Mouse (Mus musculus): ENCODE results near the gene Acyp2.

Acyp2 gene

GRCm38 (mm10) chr11:30580008-30580407, 69.4 kb downstream of the Acyp2 start:
- DNase-seq (ENCODE audit: low spot score in 2 of 2) = no peak

GRCm38 (mm10) chr11:30578931-30579330, 70.5 kb downstream of the Acyp2 start:
- no peak for DNase-seq (ENCODE audit: low spot score in 2 of 2)

- DNase-seq (ENCODE audit: low spot score in 2 of 2) = no peak
These were observed 76.5 kb downstream of the Acyp2 start for GRCm38 (mm10) chr11:30572790-30573395.

GRCm38 (mm10) chr11:30570568-30570967, 78.8 kb downstream of the Acyp2 start:
- DNase-seq (ENCODE audit: low spot score in 2 of 2) = no peak

- DNase-seq (ENCODE audit: low spot score in 2 of 2) = no peak
These were observed 89.2 kb downstream of the Acyp2 start for GRCm38 (mm10) chr11:30560215-30560614.

GRCm38 (mm10) chr11:30553408-30553807, 96.0 kb downstream of the Acyp2 start:
- no peak for DNase-seq (ENCODE audit: low spot score in 2 of 2)

- no peak for DNase-seq (ENCODE audit: low spot score in 2 of 2)
These were observed 132.3 kb downstream of the Acyp2 start for GRCm38 (mm10) chr11:30517133-30517532.

GRCm38 (mm10) chr11:30508178-30508577, 141.2 kb downstream of the Acyp2 start:
- DNase-seq (ENCODE audit: low spot score in 2 of 2) = no peak

- no peak for DNase-seq (ENCODE audit: low spot score in 2 of 2)
These were observed 150.5 kb downstream of the Acyp2 start for GRCm38 (mm10) chr11:30498738-30499355.

GRCm38 (mm10) chr11:30497151-30497550, 152.2 kb downstream of the Acyp2 start:
- DNase-seq (ENCODE audit: low spot score in 2 of 2) = no peak

GRCm38 (mm10) chr11:30491515-30492260, 157.7 kb downstream of the Acyp2 start:
- no peak for DNase-seq (ENCODE audit: low spot score in 2 of 2)

GRCm38 (mm10) chr11:30488183-30488582, 161.2 kb downstream of the Acyp2 start:
- DNase-seq (ENCODE audit: low spot score in 2 of 2) = no peak

- no peak for DNase-seq (ENCODE audit: low spot score in 2 of 2)
These were observed 166.1 kb downstream of the Acyp2 start for GRCm38 (mm10) chr11:30483286-30483685.

- DNase-seq (ENCODE audit: low spot score in 2 of 2) = peak; percentile 82 to 90
These were observed 177.4 kb downstream of the Acyp2 start, which contains the start of gene 4930505A04Rik for GRCm38 (mm10) chr11:30471751-30472593. TSS of gene 4930505A04Rik (minus strand) at chr11:30471827.

- no peak for DNase-seq (ENCODE audit: low spot score in 2 of 2)
These were observed 178.2 kb downstream of the Acyp2 start for GRCm38 (mm10) chr11:30471187-30471586.

All from frontal cortex, postnatal 36 days (tissue).